Mouse (Mus musculus) splenic B cell, adult 2 months (primary cell): Measurements from ENCODE around the gene Tex30.

Experiments used
- DNase-seq: peaks from one replicate; pipeline ENCODE4 v3.0.0-alpha.2; 2011; ENCODE audit warnings: low read depth, low spot score
- H3K27me3 ChIP-seq: 2 replicates; pipeline ENCODE4 v1.6.1; 2012; ENCODE audit warnings: mild to moderate bottlenecking, low read length, moderate library complexity, mixed read lengths; ENCODE audit not compliant: control insufficient read depth, poor library complexity, insufficient read depth, severe bottlenecking
- H3K36me3 ChIP-seq: 2 replicates; pipeline ENCODE4 v1.6.1; 2012; ENCODE audit warnings: mild to moderate bottlenecking, low read length, moderate library complexity, mixed read lengths; ENCODE audit not compliant: control insufficient read depth, poor library complexity, insufficient read depth, severe bottlenecking

The Tex30 gene

DNA sequence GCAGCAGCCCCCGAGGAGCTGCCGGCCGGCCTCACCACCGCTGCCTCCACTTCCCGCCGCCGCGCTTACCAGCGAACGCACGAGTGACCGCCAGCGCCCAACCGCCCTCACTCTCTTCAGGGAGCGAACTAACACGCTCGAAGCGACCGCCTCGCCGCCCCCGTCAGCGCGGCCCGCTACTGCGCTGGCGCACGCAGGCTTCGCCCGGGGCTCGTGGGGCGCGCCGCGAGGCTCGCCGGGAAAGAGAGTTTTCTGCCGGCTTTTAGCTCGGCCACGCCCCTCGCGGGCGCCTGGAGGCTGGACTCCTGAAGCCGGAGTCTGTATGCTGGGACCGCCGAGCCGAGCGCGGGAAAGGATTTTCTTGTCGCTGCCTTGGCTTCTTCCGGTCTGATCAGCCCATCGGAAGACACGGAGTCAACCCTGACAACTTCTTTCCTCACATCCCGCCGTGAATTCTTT, at the start of gene Tex30:
Tex30 (minus strand) TSS at position 183 of the 459 bp plus-strand sequence.
- peak; percentile 94 for DNase-seq
- H3K36me3 ChIP-seq = no peaks in the 10 kb centered on the region

GRCm38 (mm10) chr1:44148706-44149105, 46.5 kb upstream of the Tex30 start:
- no peaks in the 10 kb centered on the region for H3K27me3 ChIP-seq
- H3K36me3 ChIP-seq = no peaks in the 10 kb centered on the region
- DNase-seq = peak; percentile 26

More for the DNA sequence above, at the start of gene Tex30:
- H3K27me3 ChIP-seq = no peaks in the 10 kb centered on the region

GRCm38 (mm10) chr1:44147563-44148381, 45.5 kb upstream of the Tex30 start, which contains the start of gene Ercc5:
Gene Ercc5, plus strand, starts transcription at chr1:44147744.
- H3K36me3 ChIP-seq = no peaks in the 10 kb centered on the region
- DNase-seq = peak; percentile 87

GRCm38 (mm10) chr1:44142747-44143146, 40.5 kb upstream of the Tex30 start:
- no peak for DNase-seq
- Histone ChIP-seq H3K27me3 (no peaks in the 10 kb centered on the region), H3K36me3 (no peaks in the 10 kb centered on the region)

More at GRCm38 (mm10) chr1:44147563-44148381, 45.5 kb upstream of the Tex30 start, which contains the start of gene Ercc5:
- no peaks in the 10 kb centered on the region for H3K27me3 ChIP-seq

DNA sequence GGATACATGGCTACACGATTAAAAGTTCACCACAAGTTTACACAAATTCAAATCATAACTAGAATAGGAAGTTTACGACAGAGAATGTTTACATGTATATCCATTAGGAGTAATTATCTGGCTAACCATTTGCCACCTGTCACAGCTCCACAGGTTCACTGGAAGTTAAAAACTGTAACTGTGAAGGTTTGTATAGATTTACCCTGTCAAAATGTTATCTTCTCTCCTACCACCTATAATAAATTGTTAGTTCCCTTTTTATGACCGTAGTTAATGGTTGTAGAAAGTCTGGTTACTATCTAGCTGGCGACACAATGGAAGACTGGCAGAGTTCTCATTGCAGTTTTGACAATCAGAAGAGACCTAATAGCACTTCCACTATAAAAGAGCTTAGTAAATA, 38.0 kb upstream of the Tex30 start:
- no peak for DNase-seq
- Histone ChIP-seq H3K36me3 (no peaks in the 10 kb centered on the region), H3K27me3 (no peaks in the 10 kb centered on the region)

DNA sequence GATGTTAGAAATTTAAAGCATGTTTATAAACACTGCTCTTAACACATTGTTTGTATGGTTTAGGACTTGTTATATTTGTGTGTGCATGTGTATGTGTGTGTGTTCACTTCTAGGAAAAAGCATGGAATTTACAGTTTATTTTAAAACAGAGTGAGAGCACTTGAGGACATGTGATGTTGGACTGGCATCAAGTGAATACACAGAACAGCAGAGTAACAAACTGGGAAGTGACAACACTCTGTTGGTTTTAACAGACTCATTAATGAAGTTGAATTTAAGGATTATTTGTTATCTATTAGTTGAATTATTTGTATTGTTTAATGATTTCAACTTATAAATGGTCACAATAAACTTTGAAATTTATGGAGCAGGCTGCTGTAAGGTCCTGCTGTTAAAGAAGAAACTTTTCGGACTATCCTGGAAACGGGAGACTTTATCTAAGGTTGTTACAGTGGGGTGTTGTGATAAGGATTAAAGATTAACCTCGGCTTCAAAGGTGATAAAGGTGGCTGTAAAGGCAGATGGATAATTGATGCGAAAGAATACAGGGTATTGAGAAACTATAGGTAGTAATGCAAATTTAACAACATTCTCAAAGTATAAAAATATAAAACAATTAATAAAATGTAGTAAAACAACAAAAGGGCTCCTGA, 27.8 kb upstream of the Tex30 start:
- DNase-seq = no peak
- Histone ChIP-seq H3K27me3 (no peaks in the 10 kb centered on the region), H3K36me3 (no peaks in the 10 kb centered on the region)

DNA sequence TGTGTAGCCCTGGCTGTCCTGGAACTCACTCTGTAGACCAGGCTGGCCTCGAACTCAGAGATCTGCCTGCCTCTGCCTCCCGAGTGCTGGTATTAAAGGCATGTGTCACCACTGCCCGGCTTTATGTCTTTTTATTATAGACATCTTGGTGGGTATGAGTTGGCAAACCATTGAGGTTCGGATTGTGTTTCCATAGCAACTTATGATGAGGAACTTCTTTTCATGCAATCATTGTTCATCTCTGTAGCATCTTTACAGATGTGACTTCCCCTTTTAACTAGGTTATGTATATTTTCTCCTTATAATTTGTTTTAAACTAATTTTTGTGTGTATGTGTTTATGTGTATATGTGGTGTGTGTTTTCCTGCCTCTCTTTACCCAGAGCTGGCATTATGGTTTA, 23.3 kb upstream of the Tex30 start:
- no peaks in the 10 kb centered on the region for H3K36me3 ChIP-seq
- no peaks in the 10 kb centered on the region for H3K27me3 ChIP-seq
- no peak for DNase-seq

DNA sequence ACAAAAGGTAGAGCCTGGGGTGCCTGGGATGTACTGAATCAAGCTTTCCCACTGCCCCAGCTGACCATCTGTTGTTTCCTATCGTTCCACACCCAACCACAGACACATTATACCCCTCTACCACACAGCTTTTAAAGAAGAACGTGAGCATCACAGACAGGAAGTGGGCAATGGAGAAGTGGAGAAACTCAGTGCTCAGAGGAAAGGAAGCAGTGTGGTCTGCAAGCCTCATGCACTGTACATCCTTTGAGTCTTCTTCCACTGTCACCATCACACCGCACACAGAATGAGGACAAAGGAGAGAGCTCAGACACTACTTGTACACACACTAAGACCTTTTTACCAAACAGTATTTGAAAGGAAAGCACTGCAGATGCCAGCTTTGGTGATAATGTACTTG, 20.0 kb upstream of the Tex30 start:
- no peaks in the 10 kb centered on the region for H3K36me3 ChIP-seq
- DNase-seq = peak; percentile 25
- no peaks in the 10 kb centered on the region for H3K27me3 ChIP-seq

- Histone ChIP-seq H3K36me3 (no peaks in the 10 kb centered on the region), H3K27me3 (no peaks in the 10 kb centered on the region)
- DNase-seq = no peak
Measured at GRCm38 (mm10) chr1:44120074-44120406, 17.8 kb upstream of the Tex30 start.

DNA sequence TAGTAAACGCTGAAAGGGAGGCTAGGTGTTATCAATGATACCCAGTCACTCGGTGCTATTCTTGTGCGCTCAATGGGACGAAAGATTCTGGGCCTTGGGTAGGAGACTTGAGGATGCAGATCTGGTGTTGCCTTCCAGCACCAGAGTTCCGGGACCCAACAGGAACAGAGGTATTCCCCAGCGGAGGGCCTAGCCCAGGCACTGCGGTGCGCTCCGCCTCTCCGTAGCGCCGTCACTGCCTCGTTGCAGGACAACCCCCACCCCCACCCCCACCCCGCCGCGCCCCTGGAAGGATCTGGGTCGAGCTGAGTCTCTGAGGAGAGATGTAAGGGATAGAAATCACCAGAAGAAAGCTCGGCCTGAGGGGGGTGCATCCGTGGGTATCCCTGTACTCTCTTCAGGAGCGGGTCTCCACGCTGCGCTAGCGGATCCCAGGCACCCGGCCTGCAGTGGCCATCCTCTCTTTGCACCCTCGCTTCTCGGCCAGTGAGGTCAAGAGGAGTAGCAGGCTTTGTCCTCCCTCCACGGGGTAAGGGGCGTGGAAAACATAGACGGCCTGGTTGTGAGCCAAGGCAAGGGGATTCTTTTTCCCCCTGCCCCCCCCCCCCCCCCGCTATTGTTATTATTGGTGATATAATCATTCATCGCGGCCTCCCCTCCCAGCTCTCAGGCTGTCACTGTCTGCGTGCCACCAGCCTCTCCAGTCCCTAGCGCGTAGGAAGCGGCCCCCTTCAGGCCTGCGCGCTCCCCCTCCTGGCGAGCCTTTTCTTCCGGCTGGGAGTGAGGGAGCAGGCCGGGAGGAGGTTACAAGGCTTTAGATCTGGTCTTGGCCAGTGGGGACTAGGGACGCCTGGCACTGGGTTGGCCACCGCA, 17.2 kb upstream of the Tex30 start:
- H3K27me3 ChIP-seq = no peaks in the 10 kb centered on the region
- DNase-seq = peak; percentile 45
- no peaks in the 10 kb centered on the region for H3K36me3 ChIP-seq

DNA sequence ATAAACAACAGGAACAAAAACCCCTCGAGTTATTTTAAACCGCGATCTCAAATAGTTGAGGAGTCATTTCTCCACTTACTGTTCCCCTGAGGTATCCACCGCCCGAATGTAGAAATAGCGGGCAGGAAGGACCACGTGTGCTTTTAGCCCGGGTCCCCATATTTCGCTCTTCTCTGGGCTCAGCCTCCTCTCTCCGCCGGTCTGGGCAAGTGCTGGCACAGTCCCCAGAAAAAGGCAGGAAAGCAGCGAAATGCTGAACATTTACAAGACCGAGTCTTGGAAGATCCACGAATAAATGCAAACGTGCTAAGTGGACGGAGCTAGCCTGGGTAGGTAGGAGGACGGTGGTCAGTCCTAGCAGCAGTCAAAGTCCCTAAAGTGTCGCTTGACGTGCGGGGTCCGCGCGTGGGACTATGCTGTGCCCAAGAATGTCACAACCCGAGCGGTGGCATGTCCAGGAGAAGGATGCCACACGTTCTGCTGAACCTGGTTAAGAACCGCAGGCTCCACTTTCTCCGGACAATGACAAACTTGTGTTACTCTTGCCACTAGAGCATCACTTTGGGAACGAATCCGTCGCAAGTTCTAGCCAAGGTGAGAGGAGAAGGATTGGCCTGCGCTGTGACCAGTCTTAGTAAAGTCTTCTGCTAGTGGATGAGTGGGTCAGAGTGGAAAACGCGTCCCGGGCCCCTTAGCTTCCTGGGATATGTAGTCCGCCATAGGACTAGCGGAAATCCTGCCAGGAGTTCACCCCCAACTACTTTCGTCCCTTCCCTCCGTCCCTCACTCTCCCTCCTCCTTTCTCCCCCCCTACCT, 16.2 kb upstream of the Tex30 start, which contains the start of the genes Kdelc1 and Bivm:
Kdelc1 (minus strand) TSS at position 570 of the 816 bp plus-strand sequence.
Bivm (plus strand) TSS at position 719 of the 816 bp plus-strand sequence.
- H3K36me3 ChIP-seq = no peaks in the 10 kb centered on the region
- no peaks in the 10 kb centered on the region for H3K27me3 ChIP-seq
- peak; percentile 76 for DNase-seq

DNA sequence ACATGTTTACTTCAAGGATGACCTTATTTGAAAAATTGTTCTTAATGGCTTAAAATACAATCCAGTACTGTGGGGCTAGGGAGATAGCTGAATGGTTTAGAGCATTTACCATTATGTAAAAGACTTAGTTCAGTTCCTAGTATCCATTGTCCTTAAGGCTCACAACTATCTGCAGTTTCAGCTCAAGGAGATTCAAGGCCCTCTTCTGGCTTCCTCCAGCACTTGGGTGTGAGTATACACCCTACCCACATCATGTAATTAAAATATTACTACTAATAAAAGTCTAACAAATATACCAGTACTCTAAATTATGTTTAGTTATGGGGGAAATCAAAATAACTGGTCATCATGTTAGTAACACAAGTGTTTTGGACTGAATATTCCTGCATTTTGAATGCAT, 15.3 kb upstream of the Tex30 start:
- no peaks in the 10 kb centered on the region for H3K36me3 ChIP-seq
- no peaks in the 10 kb centered on the region for H3K27me3 ChIP-seq
- no peak for DNase-seq

- Histone ChIP-seq H3K36me3 (no peaks in the 10 kb centered on the region), H3K27me3 (no peaks in the 10 kb centered on the region)
- no peak for DNase-seq
Measured at GRCm38 (mm10) chr1:44102939-44103338, 698 bp upstream of the Tex30 start.
